Mouse (Mus musculus) G1E (cell line): ENCODE measurements around the gene Ankrd55. TPM values are rescaled to one million over a fixed set of nuclear protein-coding genes. Genes with fewer than 3 reads are reported as not detected.

Experiments used
- ATAC-seq: 2 replicates; pipeline ENCODE4 v1.8.0; 2016; ENCODE audit warnings: mild to moderate bottlenecking; ENCODE audit not compliant: insufficient number of reproducible peaks, poor library complexity, low FRiP score, severe bottlenecking; ENCODE audit errors: extremely low read depth
- DNase-seq: peaks from one replicate; pipeline ENCODE4 v3.0.0; 2012; ENCODE audit warnings: low spot score
- H3K27me3 ChIP-seq: 2 replicates; pipeline ENCODE4 v1.6.1; 2012; ENCODE audit warnings: mild to moderate bottlenecking, low read length, inconsistent platforms; ENCODE audit not compliant: insufficient read depth
- H3K36me3 ChIP-seq: replicated peaks from 2 replicates; pipeline ENCODE3; 2012; ENCODE audit warnings: mild to moderate bottlenecking, inconsistent platforms
- H3K4me1 ChIP-seq: 2 replicates; pipeline ENCODE4 v1.6.1; 2012; ENCODE audit warnings: low read depth, low read length, inconsistent platforms, mixed read lengths; ENCODE audit not compliant: insufficient read depth
- H3K4me3 ChIP-seq: 2 replicates; pipeline ENCODE4 v1.5.1; 2012; ENCODE audit warnings: low read depth, mild to moderate bottlenecking, inconsistent platforms, low read length, moderate library complexity, mixed read lengths
- H3K9me3 ChIP-seq: replicated peaks from 2 replicates; pipeline ENCODE4 v1.6.1; 2012; ENCODE audit warnings: inconsistent platforms
- CTCF ChIP-seq: IDR thresholded peaks from 2 replicates; pipeline ENCODE4 v1.5.1; 2012; ENCODE audit warnings: low read depth, low read length, inconsistent platforms, mixed read lengths
- GATA1 ChIP-seq: IDR thresholded peaks from 2 replicates; pipeline ENCODE4 v1.6.1; 2012; ENCODE audit warnings: borderline replicate concordance, low read length, inconsistent platforms, mixed read lengths
- GATA2 ChIP-seq: IDR thresholded peaks from 2 replicates; pipeline ENCODE4 v1.6.1; 2012; ENCODE audit warnings: low read depth, low read length, inconsistent platforms, borderline replicate concordance
- POLR2AphosphoS5 ChIP-seq: IDR thresholded peaks from 2 replicates; pipeline ENCODE4 v1.6.1; 2012; ENCODE audit warnings: low read depth, low read length, inconsistent platforms; ENCODE audit not compliant: insufficient replicate concordance
- TAL1 ChIP-seq: conservative IDR thresholded peaks from 2 replicates; pipeline ENCODE4 v1.6.1; 2012; ENCODE audit warnings: low read depth, low read length, inconsistent platforms, mixed read lengths
- polyA plus RNA-seq: library from polyadenylated mRNA; stranded (reverse); fragments of >175 nt; gene quantifications from 2 replicates; pipeline ENCODE4 v1.2.3, GENCODE M21; 2012
- total RNA-seq, 2 experiments: library from RNA; stranded (forward) in 1 of 2; stranded (reverse) in 1 of 2; fragments of 200-1000 nt in 1 of 2; fragments of >200 nt in 1 of 2; fragmentation: Nextera tagmentation in 1 of 2; gene quantifications; 2 replicates each; pipeline ENCODE4 v1.2.3; 2014 to 2017

The Ankrd55 gene
- total and polyA plus RNA-seq, 3 experiments: 0.11 TPM; not detected in 2

- Histone ChIP-seq H3K9me3 (no peaks in the 10 kb centered on the region), H3K27me3 (peaks cover 9% of the 10 kb centered on the region; the same call in 1 of the 2 replicates), H3K4me3 (no peak overlapping the region), H3K4me1 (no peaks in the 10 kb centered on the region), H3K36me3 (no peaks in the 10 kb centered on the region)
- ATAC-seq: no peak
- TF ChIP-seq GATA2: no peak
- TF ChIP-seq POLR2AphosphoS5: no peak
- TF ChIP-seq TAL1: no peak
- no peak for TF ChIP-seq GATA1
- TF ChIP-seq CTCF: no peak
- no peak for DNase-seq
Measured at GRCm38 (mm10) chr13:112390206-112390605, 102.0 kb downstream of the Ankrd55 start.

DNA sequence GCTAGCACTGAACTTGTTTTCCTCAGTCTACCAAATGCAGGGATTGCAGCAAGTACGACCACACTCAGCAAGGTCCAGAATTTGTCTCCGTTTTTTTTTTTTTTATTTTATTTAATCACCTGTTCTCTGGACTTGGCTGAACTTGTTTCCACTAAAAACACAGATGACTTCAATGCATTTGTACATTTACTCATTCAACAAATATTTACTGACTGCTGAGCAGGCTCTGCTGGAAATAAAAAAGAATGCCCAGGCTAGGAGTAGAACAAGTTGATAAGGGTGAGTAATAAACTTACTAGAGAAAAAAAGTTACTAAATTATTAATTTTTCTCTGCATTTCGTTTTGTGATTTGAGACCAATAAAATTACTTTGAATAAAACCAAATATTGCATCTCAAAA, 103.1 kb downstream of the Ankrd55 start:
- peaks cover 5% of the 10 kb centered on the region; the same call in 1 of the 2 replicates for H3K27me3 ChIP-seq
- H3K4me1 ChIP-seq: no peaks in the 10 kb centered on the region
- DNase-seq (no peak), ATAC-seq (no peak)
- no peak overlapping the region for H3K4me3 ChIP-seq
- TF ChIP-seq POLR2AphosphoS5: no peak
- TF ChIP-seq CTCF: no peak
- no peak for TF ChIP-seq TAL1
- no peak for TF ChIP-seq GATA1
- no peak for TF ChIP-seq GATA2
- no peaks in the 10 kb centered on the region for H3K36me3 ChIP-seq
- H3K9me3 ChIP-seq: no peaks in the 10 kb centered on the region

GRCm38 (mm10) chr13:112393356-112393755, 105.1 kb downstream of the Ankrd55 start:
- Histone ChIP-seq H3K4me1 (no peaks in the 10 kb centered on the region), H3K4me3 (no peak overlapping the region), H3K27me3 (peaks cover 5% of the 10 kb centered on the region; the same call in 1 of the 2 replicates), H3K36me3 (no peaks in the 10 kb centered on the region), H3K9me3 (no peaks in the 10 kb centered on the region)
- TF ChIP-seq POLR2AphosphoS5 (no peak), CTCF (no peak), TAL1 (no peak), GATA2 (no peak), GATA1 (no peak)
- ATAC-seq (no peak), DNase-seq (no peak)

GRCm38 (mm10) chr13:112394271-112394670, 106.0 kb downstream of the Ankrd55 start:
- Histone ChIP-seq H3K4me3 (no peak overlapping the region), H3K4me1 (no peaks in the 10 kb centered on the region), H3K36me3 (no peaks in the 10 kb centered on the region), H3K9me3 (no peaks in the 10 kb centered on the region), H3K27me3 (peaks cover 5% of the 10 kb centered on the region; the same call in 1 of the 2 replicates)
- no peak for DNase-seq
- TF ChIP-seq POLR2AphosphoS5 (no peak), CTCF (no peak), GATA2 (no peak), GATA1 (no peak), TAL1 (no peak)
- ATAC-seq: no peak

- ATAC-seq (no peak), DNase-seq (no peak)
- no peaks in the 10 kb centered on the region for H3K4me1 ChIP-seq
- H3K4me3 ChIP-seq: no peak overlapping the region
- TF ChIP-seq POLR2AphosphoS5: no peak
- TF ChIP-seq CTCF: no peak
- TF ChIP-seq GATA2: no peak
- no peak for TF ChIP-seq GATA1
- no peak for TF ChIP-seq TAL1
- no peaks in the 10 kb centered on the region for H3K36me3 ChIP-seq
- H3K9me3 ChIP-seq: no peaks in the 10 kb centered on the region
- H3K27me3 ChIP-seq: peaks cover 5% of the 10 kb centered on the region; the same call in 1 of the 2 replicates
Measured at GRCm38 (mm10) chr13:112404723-112405122, 116.5 kb downstream of the Ankrd55 start.

GRCm38 (mm10) chr13:112405184-112405583, 116.9 kb downstream of the Ankrd55 start:
- ATAC-seq: no peak
- no peak for DNase-seq
- Histone ChIP-seq H3K4me1 (no peaks in the 10 kb centered on the region), H3K36me3 (no peaks in the 10 kb centered on the region), H3K9me3 (no peaks in the 10 kb centered on the region), H3K4me3 (no peak overlapping the region), H3K27me3 (peaks cover 5% of the 10 kb centered on the region; the same call in 1 of the 2 replicates)
- TF ChIP-seq GATA1 (no peak), TAL1 (no peak), POLR2AphosphoS5 (no peak), CTCF (no peak), GATA2 (no peak)
